Mouse (Mus musculus) testis, adult 2 months (tissue): ENCODE data around the gene Ccdc28a. TPM values are rescaled to one million over a fixed set of nuclear protein-coding genes. Genes with fewer than 3 reads are reported as not detected.
A peak's percentile ranks its signal among the peaks of the same experiment; 100 is the strongest.

Experiments used
- H3K27ac ChIP-seq: fragments of 200-500 bp; 2 replicates; pipeline ENCODE4 v1.5.1; 2012; ENCODE audit warnings: low read depth, low read length; ENCODE audit not compliant: control insufficient read depth, insufficient read depth
- H3K27me3 ChIP-seq: fragments of 200-500 bp; 2 replicates; pipeline ENCODE4 v1.6.1; 2012; ENCODE audit warnings: mild to moderate bottlenecking, low read length, moderate library complexity; ENCODE audit not compliant: control insufficient read depth, insufficient read depth
- H3K36me3 ChIP-seq: fragments of 200-500 bp; 2 replicates; pipeline ENCODE4 v1.6.1; 2012; ENCODE audit warnings: mild to moderate bottlenecking, low read length; ENCODE audit not compliant: control insufficient read depth, insufficient read depth
- H3K4me1 ChIP-seq: fragments of 200-500 bp; 2 replicates; pipeline ENCODE4 v1.6.1; 2012; ENCODE audit warnings: low read length; ENCODE audit not compliant: control insufficient read depth, insufficient read depth
- H3K4me3 ChIP-seq: fragments of 200-500 bp; 2 replicates; pipeline ENCODE4 v1.5.1; 2012; ENCODE audit warnings: low read depth, mild to moderate bottlenecking, low read length, moderate library complexity, mixed read lengths; ENCODE audit not compliant: control insufficient read depth
- CTCF ChIP-seq: fragments of 200-500 bp; IDR thresholded peaks from 2 replicates; pipeline ENCODE4 v1.5.1; 2012; ENCODE audit warnings: low read depth, mild to moderate bottlenecking, inconsistent platforms, low read length, moderate library complexity; ENCODE audit not compliant: control insufficient read depth, insufficient read depth, insufficient replicate concordance
- POLR2A ChIP-seq: fragments of 200-500 bp; IDR thresholded peaks from 2 replicates; pipeline ENCODE4 v1.6.1; 2012; ENCODE audit warnings: low read depth, mild to moderate bottlenecking, inconsistent platforms, low read length, moderate library complexity; ENCODE audit not compliant: control insufficient read depth
- polyA plus RNA-seq: library from polyadenylated mRNA; depleted of rRNA; stranded (reverse); fragments of >200 nt; gene quantifications from 2 replicates; pipeline ENCODE4 v1.2.3, GENCODE M21; 2012; rRNA removed

The Ccdc28a gene
- polyA plus RNA-seq = 84.1 and 90.1 TPM in 2 replicates

DNA sequence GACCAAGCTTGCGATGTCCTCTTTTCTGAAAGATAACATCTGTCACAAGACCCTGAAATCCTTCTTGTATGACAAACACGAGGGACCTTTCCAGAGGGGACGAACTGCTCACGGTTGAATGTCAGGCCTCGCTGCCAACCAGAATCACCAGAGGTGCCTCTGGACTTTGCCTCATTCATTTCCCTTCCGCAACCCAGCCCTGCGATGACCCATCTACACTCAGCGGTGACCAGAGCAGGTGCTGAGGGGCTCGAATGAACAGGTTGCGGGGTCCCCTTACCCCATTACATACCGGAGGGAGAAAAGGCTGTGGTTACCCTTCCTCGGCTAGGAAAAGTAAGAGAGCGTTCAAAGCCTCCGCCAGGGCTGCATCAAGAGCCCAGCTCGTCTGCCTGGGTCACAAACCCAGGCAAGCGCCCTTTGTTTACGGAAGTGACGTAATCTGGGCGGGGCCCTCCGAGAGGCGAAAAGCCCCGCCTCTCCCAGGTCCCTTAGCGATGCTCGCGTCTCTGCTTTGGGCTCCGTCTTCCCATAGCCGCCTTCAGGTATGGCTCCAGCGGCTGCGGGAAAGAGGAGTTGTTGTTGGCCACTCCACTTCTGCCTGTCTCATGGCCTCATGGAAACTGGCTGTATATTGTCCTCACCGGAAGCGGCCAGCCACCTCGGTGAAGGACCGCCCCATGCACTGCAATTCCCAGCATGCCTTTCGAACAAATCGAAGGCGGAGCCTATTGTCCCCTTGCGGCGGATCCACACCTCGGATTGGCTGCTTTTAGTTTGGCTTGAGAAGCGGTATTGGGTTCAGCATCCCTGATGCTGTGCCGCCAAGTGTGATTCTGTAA, at the start of gene Ccdc28a:
Gene Ccdc28a, minus strand, starts transcription at position 439 of the 842 bp plus-strand sequence.
- Histone ChIP-seq H3K27ac (peak within 1 kb of the TSS; percentile 98), H3K4me1 (no peaks in the 10 kb centered on the region), H3K27me3 (no peaks in the 10 kb centered on the region), H3K4me3 (peak within 1 kb of the TSS; percentile 98), H3K36me3 (no peaks in the 10 kb centered on the region)
- TF ChIP-seq POLR2A (peak; percentile 78), CTCF (no peak)

DNA sequence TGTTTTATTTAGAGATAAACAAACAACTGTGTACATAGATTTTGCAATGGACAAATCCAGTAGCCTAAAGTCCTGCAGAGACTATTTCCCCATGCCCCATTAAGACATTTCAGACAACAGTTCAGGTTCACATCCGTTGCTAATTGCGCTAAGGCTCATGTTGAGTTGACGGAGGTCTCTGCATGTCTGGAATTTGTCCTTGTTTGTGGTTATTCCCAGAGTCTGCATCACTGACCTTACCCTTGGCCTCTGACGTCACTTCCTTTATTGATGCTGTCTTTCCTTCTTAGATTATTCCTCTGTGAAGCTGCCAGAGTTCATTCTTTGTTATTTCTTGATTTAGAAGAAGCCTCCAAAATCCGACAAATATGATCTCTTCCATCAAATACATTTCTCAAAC, 49.2 kb upstream of the Ccdc28a start:
- TF ChIP-seq POLR2A (no peak), CTCF (no peak)

DNA sequence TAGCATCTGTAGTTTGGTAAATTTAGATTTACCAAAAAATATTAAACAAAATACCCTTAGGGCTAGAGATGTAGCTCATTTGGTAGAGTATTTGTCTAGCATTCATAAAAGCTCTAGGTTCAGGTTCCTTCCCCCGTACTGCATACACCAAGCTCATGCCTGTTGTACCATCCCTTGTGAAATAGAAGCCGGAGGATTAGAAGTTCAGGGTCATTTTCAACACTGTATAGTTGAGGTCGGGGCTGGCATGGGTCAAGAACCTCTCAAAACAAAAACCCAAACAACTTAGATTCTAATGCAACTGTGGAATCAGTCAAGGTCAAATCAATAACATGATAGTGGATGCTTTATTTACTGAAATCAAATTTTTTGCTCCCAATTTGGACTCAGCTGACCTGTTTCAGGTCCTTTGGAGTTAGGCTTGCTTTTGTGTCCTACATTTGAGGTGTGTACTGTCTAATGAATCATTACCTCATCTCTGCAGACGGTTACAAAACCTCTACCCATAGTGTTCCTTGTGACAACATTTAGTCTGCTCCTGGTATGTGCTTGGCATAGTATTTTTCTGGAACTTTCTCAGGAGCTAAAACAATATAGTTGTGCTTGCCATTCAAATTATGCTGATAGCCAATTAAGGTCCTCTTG, 41.4 kb upstream of the Ccdc28a start:
- H3K27ac ChIP-seq = no peak overlapping the region
- no peak overlapping the region for H3K4me3 ChIP-seq

More for the DNA sequence above, 49.2 kb upstream of the Ccdc28a start:
- H3K27me3 ChIP-seq = no peaks in the 10 kb centered on the region
- no peak overlapping the region for H3K4me3 ChIP-seq
- H3K27ac ChIP-seq = no peak overlapping the region
- no peaks in the 10 kb centered on the region for H3K36me3 ChIP-seq
- H3K4me1 ChIP-seq = no peaks in the 10 kb centered on the region

DNA sequence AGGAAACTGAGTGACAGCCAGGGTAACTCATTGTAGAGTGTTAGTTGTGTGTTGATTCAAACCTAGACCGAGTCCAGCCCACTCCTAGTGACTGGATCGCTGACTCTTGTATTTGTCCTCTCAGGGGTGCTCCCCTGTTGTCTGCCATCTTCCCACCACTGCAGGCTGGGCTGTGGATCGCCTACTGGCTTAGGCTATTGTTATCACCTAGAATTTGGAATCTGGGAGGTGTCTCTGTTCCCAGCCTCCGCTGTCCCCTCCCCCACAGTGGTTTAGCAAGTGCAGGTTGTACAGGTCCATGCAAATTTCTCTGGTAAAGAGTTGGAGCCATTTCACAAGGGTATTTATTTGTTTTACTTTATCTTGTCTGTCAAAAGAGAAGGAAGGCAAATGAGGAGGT, 16.5 kb upstream of the Ccdc28a start:
- no peak for TF ChIP-seq CTCF
- TF ChIP-seq POLR2A = peak; percentile 72; the same call in 1 of the 2 replicates
- no peak overlapping the region for H3K27ac ChIP-seq
- H3K4me1 ChIP-seq = no peaks in the 10 kb centered on the region; the same call in 1 of the 2 replicates
- H3K4me3 ChIP-seq = peak overlapping the region; percentile 70
- no peaks in the 10 kb centered on the region for H3K36me3 ChIP-seq
- H3K27me3 ChIP-seq = no peaks in the 10 kb centered on the region

More for the DNA sequence above, 41.4 kb upstream of the Ccdc28a start:
- Histone ChIP-seq H3K4me1 (no peaks in the 10 kb centered on the region), H3K27me3 (no peaks in the 10 kb centered on the region), H3K36me3 (no peaks in the 10 kb centered on the region)
- TF ChIP-seq CTCF = no peak
- TF ChIP-seq POLR2A = no peak

DNA sequence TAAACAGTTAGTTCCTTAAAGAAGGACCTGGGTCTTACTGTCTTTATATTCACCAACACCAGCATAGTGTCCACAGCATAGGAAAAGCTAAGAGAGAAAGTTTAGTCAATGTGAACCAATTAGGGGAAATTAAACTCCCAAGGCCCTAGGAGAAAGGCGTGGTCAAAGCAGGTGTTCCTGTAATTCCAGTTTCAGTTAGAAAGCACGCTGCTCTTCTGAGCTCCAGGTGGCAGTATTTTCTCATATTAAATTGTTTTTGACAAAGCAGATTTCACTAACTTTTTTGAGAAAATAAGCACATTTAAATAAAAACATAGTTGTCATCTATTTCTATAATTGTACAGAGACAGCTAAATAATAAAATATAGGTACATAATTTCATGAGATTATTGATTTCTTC, 8.8 kb upstream of the Ccdc28a start:
- H3K4me1 ChIP-seq = no peaks in the 10 kb centered on the region
- no peak overlapping the region for H3K4me3 ChIP-seq
- TF ChIP-seq POLR2A (no peak), CTCF (no peak)
- H3K27ac ChIP-seq = no peak overlapping the region
- no peaks in the 10 kb centered on the region for H3K36me3 ChIP-seq
- H3K27me3 ChIP-seq = no peaks in the 10 kb centered on the region

DNA sequence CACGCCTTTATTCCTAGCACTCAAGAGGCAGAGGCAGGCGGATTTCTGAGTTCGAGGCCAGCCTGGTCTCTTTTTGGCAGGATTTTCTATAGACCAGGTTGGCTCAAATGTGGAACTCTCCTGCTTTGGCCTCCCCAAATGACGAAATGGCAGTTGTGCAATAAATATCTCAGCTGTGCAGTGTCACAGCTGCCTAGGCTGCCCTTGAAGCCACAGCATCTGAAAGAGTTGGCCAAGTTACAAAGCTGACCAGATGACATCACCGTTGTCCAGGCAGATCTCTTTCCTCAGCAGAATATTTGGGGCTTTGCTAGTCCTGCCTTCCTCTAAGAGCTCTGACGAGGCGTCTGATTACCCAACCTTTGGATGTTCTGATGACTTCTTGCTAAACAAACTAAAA, 2.4 kb upstream of the Ccdc28a start:
- no peaks in the 10 kb centered on the region for H3K36me3 ChIP-seq
- no peaks in the 10 kb centered on the region for H3K27me3 ChIP-seq
- no peaks in the 10 kb centered on the region for H3K4me1 ChIP-seq
- peak overlapping the region; percentile 67 for H3K4me3 ChIP-seq
- TF ChIP-seq CTCF (no peak), POLR2A (no peak)
- no peak overlapping the region for H3K27ac ChIP-seq

DNA sequence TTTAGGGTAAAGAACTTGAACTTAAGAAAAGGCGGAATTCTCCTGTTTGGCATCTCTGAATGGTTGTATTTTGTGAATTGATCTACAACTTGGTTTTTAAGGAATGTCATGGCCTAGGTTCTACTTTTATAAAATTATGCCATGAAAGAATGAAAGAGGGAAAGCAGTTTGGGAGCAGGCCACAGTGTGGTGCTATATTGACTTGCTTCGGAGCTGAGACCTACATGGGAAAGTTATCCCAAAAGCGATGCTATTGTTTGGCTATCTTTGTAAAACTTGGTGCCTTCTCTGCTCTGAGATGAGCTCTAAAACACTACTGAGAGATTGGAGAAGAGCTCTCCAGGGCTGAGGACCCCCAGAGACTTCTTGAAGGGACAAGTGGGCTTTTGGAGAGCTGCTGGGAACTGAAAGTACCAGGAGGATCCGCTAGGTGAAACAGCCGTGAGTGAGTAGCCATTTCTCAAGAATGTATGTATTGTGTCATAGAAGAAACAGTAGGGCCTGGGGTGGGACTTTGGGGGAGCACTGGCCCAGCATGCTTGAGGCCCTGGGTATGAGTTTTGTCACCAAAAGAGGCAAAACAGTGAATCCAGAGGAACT, 1.6 kb upstream of the Ccdc28a start:
- peak overlapping the region; percentile 80 for H3K4me3 ChIP-seq
- no peaks in the 10 kb centered on the region for H3K27me3 ChIP-seq
- H3K27ac ChIP-seq = peak overlapping the region; percentile 70
- TF ChIP-seq CTCF (no peak), POLR2A (no peak)
- no peaks in the 10 kb centered on the region for H3K4me1 ChIP-seq
- H3K36me3 ChIP-seq = no peaks in the 10 kb centered on the region
